Mouse (Mus musculus): ENCODE data around the gene Gfer. TPM values are rescaled to one million over a fixed set of nuclear protein-coding genes. Genes with fewer than 3 reads are reported as not detected.

Gene Gfer
- 40.9 and 44.1 TPM in 2 replicates for polyA plus RNA-seq (2015; fragmentation: Nextera tagmentation; extraction: Ambion mirVana)

GRCm38 (mm10) chr17:24696011-24696697 lies at the start of gene Gfer, which contains the start of gene Noxo1:
TSS of gene Gfer (minus strand) at chr17:24696156.
TSS of gene Noxo1 (plus strand) at chr17:24696234.
- H3K4me2 ChIP-seq, result peak within 1 kb of the TSS; percentile 91
- H3K9me3 ChIP-seq, result no peaks in the 10 kb centered on the region
- under 1% methylated on average over 70 of the region's 76 CpGs for WGBS
- peak within 1 kb of the TSS; percentile 69 for H3K9ac ChIP-seq
- peaks cover 18% of the 10 kb centered on the region for H3K36me3 ChIP-seq
- H3K27me3 ChIP-seq (replicated peaks), result peaks cover under 1% of the 10 kb centered on the region; the same call in 1 of the 2 replicates
- peak within 1 kb of the TSS; percentile 82 for H3K4me3 ChIP-seq (replicated peaks)
- H3K4me1 ChIP-seq, result peaks cover 21% of the 10 kb centered on the region
- ATAC-seq (ENCODE audit: insufficient read depth, low FRiP score, low read depth), result peak; percentile 93
- peak within 1 kb of the TSS; percentile 91 for H3K27ac ChIP-seq

GRCm38 (mm10) chr17:24744381-24744780 lies 48.4 kb upstream of the Gfer start:
- no peaks in the 10 kb centered on the region for H3K27me3 ChIP-seq (replicated peaks)
- no peak overlapping the region for H3K4me2 ChIP-seq
- H3K9ac ChIP-seq, result no peak overlapping the region
- H3K36me3 ChIP-seq, result peaks cover 10% of the 10 kb centered on the region; the same call in 1 of the 2 replicates
- no peaks in the 10 kb centered on the region for H3K9me3 ChIP-seq
- no peak overlapping the region for H3K27ac ChIP-seq
- H3K4me1 ChIP-seq, result 0 out of 2 replicates have a peak, but pooled peaks cover 11% of the 10 kb centered on the region
- H3K4me3 ChIP-seq (replicated peaks), result no peak overlapping the region
- ATAC-seq (ENCODE audit: insufficient read depth, low FRiP score, low read depth), result no peak
- WGBS, result 67% methylated on average over 3 of the region's 3 CpGs

GRCm38 (mm10) chr17:24743896-24744295 lies 47.9 kb upstream of the Gfer start:
- Histone ChIP-seq H3K4me1 (0 out of 2 replicates have a peak, but pooled peaks cover 12% of the 10 kb centered on the region), H3K4me2 (no peak overlapping the region), H3K36me3 (peaks cover 10% of the 10 kb centered on the region; the same call in 1 of the 2 replicates), H3K27ac (no peak overlapping the region), H3K9me3 (no peaks in the 10 kb centered on the region), H3K27me3 (replicated peaks) (no peaks in the 10 kb centered on the region), H3K4me3 (replicated peaks) (no peak overlapping the region), H3K9ac (no peak overlapping the region)
- no peak for ATAC-seq (ENCODE audit: insufficient read depth, low FRiP score, low read depth)
- WGBS, result 79% methylated on average over 5 of the region's 5 CpGs

GRCm38 (mm10) chr17:24742307-24742706 lies 46.4 kb upstream of the Gfer start:
- H3K4me2 ChIP-seq, result no peak overlapping the region
- H3K9ac ChIP-seq, result no peak overlapping the region
- WGBS, result 78% methylated on average over 8 of the region's 8 CpGs
- no peaks in the 10 kb centered on the region for H3K9me3 ChIP-seq
- H3K27me3 ChIP-seq (replicated peaks), result no peaks in the 10 kb centered on the region
- ATAC-seq (ENCODE audit: insufficient read depth, low FRiP score, low read depth), result no peak
- H3K27ac ChIP-seq, result no peak overlapping the region
- H3K4me3 ChIP-seq (replicated peaks), result no peak overlapping the region
- H3K4me1 ChIP-seq, result 0 out of 2 replicates have a peak, but pooled peaks cover 13% of the 10 kb centered on the region
- H3K36me3 ChIP-seq, result peaks cover 10% of the 10 kb centered on the region; the same call in 1 of the 2 replicates

GRCm38 (mm10) chr17:24739926-24740325 lies 44.0 kb upstream of the Gfer start:
- Histone ChIP-seq H3K27me3 (replicated peaks) (no peaks in the 10 kb centered on the region), H3K4me1 (peaks cover 19% of the 10 kb centered on the region; the same call in 1 of the 2 replicates), H3K36me3 (peaks cover 10% of the 10 kb centered on the region; the same call in 1 of the 2 replicates), H3K9me3 (no peaks in the 10 kb centered on the region), H3K4me2 (no peak overlapping the region), H3K9ac (no peak overlapping the region), H3K4me3 (replicated peaks) (no peak overlapping the region), H3K27ac (no peak overlapping the region; the same call in 1 of the 2 replicates)
- ATAC-seq (ENCODE audit: insufficient read depth, low FRiP score, low read depth), result no peak
- WGBS, result 67% methylated on average over 8 of the region's 8 CpGs

- H3K27me3 ChIP-seq (replicated peaks), result no peaks in the 10 kb centered on the region
- no peak overlapping the region for H3K4me2 ChIP-seq
- H3K9me3 ChIP-seq, result no peaks in the 10 kb centered on the region
- peaks cover 10% of the 10 kb centered on the region; the same call in 1 of the 2 replicates for H3K36me3 ChIP-seq
- WGBS, result 80% methylated on average over 4 of the region's 4 CpGs
- H3K27ac ChIP-seq, result no peak overlapping the region
- H3K4me1 ChIP-seq, result peaks cover 19% of the 10 kb centered on the region; the same call in 1 of the 2 replicates
- ATAC-seq (ENCODE audit: insufficient read depth, low FRiP score, low read depth), result no peak
- H3K9ac ChIP-seq, result no peak overlapping the region
- no peak overlapping the region for H3K4me3 ChIP-seq (replicated peaks)
These were observed 42.3 kb upstream of the Gfer start for GRCm38 (mm10) chr17:24738238-24738637.

GRCm38 (mm10) chr17:24737135-24737810 lies 41.3 kb upstream of the Gfer start:
- H3K27me3 ChIP-seq (replicated peaks), result no peaks in the 10 kb centered on the region
- peak overlapping the region; percentile 91 for H3K4me2 ChIP-seq
- H3K4me3 ChIP-seq (replicated peaks), result peak overlapping the region; percentile 71
- H3K4me1 ChIP-seq, result peaks cover 19% of the 10 kb centered on the region; the same call in 1 of the 2 replicates
- 20% methylated on average over 8 of the region's 8 CpGs for WGBS
- no peak for ATAC-seq (ENCODE audit: insufficient read depth, low FRiP score, low read depth)
- H3K27ac ChIP-seq, result peak overlapping the region; percentile 49; the same call in 1 of the 2 replicates
- no peaks in the 10 kb centered on the region for H3K9me3 ChIP-seq
- peaks cover 10% of the 10 kb centered on the region; the same call in 1 of the 2 replicates for H3K36me3 ChIP-seq
- H3K9ac ChIP-seq, result peak overlapping the region; percentile 40

- under 1% methylated on average over 29 of the region's 29 CpGs for WGBS
These were observed 40.5 kb upstream of the Gfer start, which contains the start of gene Msrb1 for GRCm38 (mm10) chr17:24736330-24737051. TSS of gene Msrb1 (plus strand) at chr17:24736642.

GRCm38 (mm10) chr17:24735446-24735845 lies 39.5 kb upstream of the Gfer start:
- Histone ChIP-seq H3K9ac (no peak overlapping the region), H3K9me3 (no peaks in the 10 kb centered on the region), H3K4me3 (replicated peaks) (no peak overlapping the region), H3K4me1 (peaks cover 19% of the 10 kb centered on the region; the same call in 1 of the 2 replicates), H3K36me3 (0 out of 2 replicates have a peak, but pooled peaks cover 6% of the 10 kb centered on the region), H3K4me2 (no peak overlapping the region), H3K27ac (no peak overlapping the region), H3K27me3 (replicated peaks) (no peaks in the 10 kb centered on the region)
- 87% methylated on average over 7 of the region's 7 CpGs for WGBS
- ATAC-seq (ENCODE audit: insufficient read depth, low FRiP score, low read depth), result no peak

More at GRCm38 (mm10) chr17:24736330-24737051, 40.5 kb upstream of the Gfer start, which contains the start of gene Msrb1:
- Histone ChIP-seq H3K27ac (peak within 1 kb of the TSS; percentile 62), H3K4me2 (peak within 1 kb of the TSS; percentile 91), H3K4me1 (peaks cover 19% of the 10 kb centered on the region; the same call in 1 of the 2 replicates), H3K27me3 (replicated peaks) (no peaks in the 10 kb centered on the region), H3K9me3 (no peaks in the 10 kb centered on the region), H3K4me3 (replicated peaks) (peak within 1 kb of the TSS; percentile 71), H3K36me3 (peaks cover 10% of the 10 kb centered on the region; the same call in 1 of the 2 replicates), H3K9ac (peak within 1 kb of the TSS; percentile 40)
- peak; percentile 97 for ATAC-seq (ENCODE audit: insufficient read depth, low FRiP score, low read depth)

- ATAC-seq (ENCODE audit: insufficient read depth, low FRiP score, low read depth), result no peak
- WGBS, result 83% methylated on average over 1 of the region's 1 CpGs
- no peak overlapping the region for H3K27ac ChIP-seq
- H3K9ac ChIP-seq, result no peak overlapping the region
- no peaks in the 10 kb centered on the region for H3K9me3 ChIP-seq
- H3K36me3 ChIP-seq, result no peaks in the 10 kb centered on the region
- H3K27me3 ChIP-seq (replicated peaks), result no peaks in the 10 kb centered on the region
- no peak overlapping the region for H3K4me2 ChIP-seq
- H3K4me3 ChIP-seq (replicated peaks), result no peak overlapping the region
- peaks cover 14% of the 10 kb centered on the region; the same call in 1 of the 2 replicates for H3K4me1 ChIP-seq
These were observed 38.6 kb upstream of the Gfer start for GRCm38 (mm10) chr17:24734513-24734912.

- Histone ChIP-seq H3K36me3 (no peaks in the 10 kb centered on the region), H3K4me2 (no peak overlapping the region), H3K9me3 (no peaks in the 10 kb centered on the region), H3K4me1 (peaks cover 11% of the 10 kb centered on the region; the same call in 1 of the 2 replicates), H3K27me3 (replicated peaks) (no peaks in the 10 kb centered on the region), H3K4me3 (replicated peaks) (no peak overlapping the region), H3K27ac (no peak overlapping the region), H3K9ac (no peak overlapping the region)
- 87% methylated on average over 21 of the region's 21 CpGs for WGBS
- no peak for ATAC-seq (ENCODE audit: insufficient read depth, low FRiP score, low read depth)
These were observed 37.6 kb upstream of the Gfer start for GRCm38 (mm10) chr17:24733434-24734050.

Data from stomach, embryonic 15.5 days (tissue).